Mouse (Mus musculus) MN1 (cell line): ENCODE data around the gene Pcx.
"Not testable (repeated sequence)": the region's sequence is repeated elsewhere in the genome, so short reads cannot be mapped to it uniquely, and the experiment has no call there.

Experiments used
- DNase-seq: peaks from one replicate; pipeline ENCODE4 v3.0.0-alpha.2; 2016; ENCODE audit warnings: low spot score

Pcx gene

GRCm38 (mm10) chr19:4586783-4587182 lies 76.5 kb downstream of the Pcx start:
- not testable (repeated sequence) for DNase-seq

DNA sequence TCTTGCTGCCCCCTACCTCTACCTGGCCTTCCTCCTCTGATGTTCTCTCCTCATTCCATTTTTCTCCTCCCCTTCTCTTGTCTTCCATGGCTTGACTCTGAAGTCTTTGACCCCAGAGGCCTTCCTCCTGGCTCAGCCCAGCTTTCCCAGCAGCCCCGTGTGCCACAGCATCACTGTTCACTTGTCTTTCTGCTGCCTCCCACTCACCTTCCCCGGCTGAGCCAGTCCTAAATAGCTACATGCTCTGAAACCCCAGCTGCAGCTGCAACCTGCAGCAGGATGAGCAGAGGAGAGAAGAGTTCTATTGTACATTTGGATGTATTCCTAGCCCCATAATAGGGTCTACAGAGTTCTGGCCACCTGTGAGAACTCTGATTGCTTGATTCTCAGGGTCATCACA lies 77.2 kb downstream of the Pcx start:
- no peak for DNase-seq

DNA sequence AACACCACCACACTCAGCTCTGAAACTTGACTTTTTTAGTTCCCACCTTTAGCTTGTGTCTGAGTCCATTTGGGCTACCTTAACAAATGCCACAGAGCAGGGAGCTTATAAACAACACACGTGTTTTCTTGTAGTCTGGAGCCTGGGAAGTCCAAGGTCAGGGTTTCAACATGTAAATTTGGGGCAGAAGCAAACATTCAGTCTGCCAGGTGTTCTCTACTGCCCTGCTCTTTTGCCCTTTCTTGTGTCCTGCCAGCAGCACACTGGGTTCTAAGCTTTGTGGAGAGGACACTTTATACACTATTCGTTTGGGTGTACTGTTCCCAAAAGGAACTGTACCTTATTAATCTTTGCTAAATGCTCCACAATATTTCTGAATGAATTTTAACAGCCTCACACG lies 78.2 kb downstream of the Pcx start:
- no peak for DNase-seq

DNA sequence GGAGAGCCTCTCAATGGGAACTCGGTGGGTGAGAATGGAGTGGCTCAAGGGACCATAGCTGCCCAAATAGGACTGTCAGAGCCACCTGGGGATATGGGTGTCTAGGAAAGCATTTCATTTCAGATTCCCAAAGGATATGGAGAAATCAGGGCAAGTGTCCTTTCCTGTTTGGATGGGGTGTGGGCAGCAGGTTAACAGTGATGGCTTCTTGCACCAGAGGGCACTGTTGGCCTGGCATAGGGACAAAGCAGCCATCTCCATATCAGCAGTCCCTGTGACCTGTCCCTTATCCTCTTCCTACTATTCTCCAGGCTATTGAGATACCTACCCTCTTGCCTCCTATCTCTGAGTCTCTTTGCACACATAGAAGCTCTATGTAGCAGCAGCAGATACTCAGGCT lies 78.8 kb downstream of the Pcx start:
- DNase-seq: peak; percentile 13

GRCm38 (mm10) chr19:4590025-4590424 lies 79.8 kb downstream of the Pcx start:
- DNase-seq: no peak

GRCm38 (mm10) chr19:4593792-4594522 lies 83.7 kb downstream of the Pcx start:
- no peak for DNase-seq

DNA sequence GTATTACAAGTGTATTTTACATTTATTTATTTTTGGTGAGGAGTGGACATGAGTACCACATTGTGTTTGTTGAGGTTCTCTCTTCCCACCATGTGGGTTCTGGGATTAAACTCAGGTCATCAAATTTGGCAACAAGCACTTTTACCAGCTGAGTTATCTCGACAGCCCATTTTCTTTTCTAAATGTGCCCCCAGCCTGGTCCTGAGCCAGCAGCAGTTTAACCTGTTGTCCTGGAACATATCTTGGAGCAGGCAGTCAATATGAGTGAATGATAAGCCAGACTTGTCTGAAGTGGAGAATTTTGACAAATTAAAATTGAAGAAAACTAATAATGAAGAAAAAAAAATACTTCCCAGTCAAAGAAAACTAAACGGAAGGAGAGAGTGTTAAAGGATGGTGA lies 85.8 kb downstream of the Pcx start:
- DNase-seq: no peak

DNA sequence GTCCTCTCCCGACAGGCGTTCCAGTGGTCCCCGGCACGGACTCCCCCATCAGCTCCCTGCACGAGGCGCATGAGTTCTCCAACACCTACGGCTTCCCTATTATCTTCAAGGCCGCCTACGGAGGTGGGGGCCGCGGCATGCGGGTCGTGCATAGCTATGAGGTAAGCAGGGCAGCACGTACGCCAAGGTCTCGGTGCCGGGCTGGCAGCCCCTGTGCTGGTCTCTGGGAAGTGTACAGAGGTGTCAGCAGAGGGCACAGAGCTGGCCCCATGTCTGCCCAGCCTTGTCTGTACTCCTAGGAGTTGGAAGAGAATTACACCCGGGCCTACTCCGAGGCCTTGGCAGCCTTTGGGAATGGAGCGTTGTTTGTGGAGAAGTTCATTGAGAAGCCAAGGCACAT lies 92.2 kb downstream of the Pcx start:
- no peak for DNase-seq

- DNase-seq: no peak
Measured at GRCm38 (mm10) chr19:4603801-4604723, 93.8 kb downstream of the Pcx start.

DNA sequence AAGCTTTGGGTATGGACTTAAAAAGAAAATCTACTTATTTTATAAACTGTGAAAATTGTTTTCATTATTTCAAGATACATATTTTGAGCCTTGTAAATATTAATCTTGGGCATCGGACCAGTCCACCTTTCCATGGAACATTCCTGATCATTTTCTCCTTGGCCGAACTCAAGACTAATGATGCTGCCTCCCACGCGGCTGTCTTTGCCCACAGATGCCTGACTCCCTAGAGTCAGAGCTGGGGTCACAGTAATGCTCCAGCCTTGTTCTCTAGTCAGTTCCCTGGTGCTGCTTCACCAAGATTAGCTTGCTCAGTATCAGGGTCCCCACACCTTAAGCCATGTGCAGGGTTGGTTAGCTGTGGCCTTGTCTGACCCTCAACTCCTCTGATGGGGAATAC lies 95.4 kb downstream of the Pcx start:
- DNase-seq: no peak

DNA sequence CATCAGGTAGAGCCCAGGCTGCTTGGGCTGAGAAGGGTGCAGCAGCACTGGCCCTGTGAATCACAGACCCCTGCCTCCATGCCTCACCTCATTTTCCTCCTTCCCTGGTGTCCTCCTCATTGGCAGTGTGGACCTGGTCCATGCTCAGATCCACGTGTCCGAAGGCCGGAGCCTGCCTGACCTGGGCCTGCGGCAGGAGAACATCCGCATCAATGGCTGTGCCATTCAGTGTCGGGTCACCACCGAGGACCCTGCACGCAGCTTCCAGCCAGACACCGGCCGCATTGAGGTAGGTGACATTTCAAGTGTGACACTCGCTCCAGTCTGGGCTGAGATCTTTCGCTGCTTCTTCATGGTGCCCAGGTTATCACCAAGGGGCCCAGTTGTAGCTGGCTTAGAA lies 97.1 kb downstream of the Pcx start:
- no peak for DNase-seq

DNA sequence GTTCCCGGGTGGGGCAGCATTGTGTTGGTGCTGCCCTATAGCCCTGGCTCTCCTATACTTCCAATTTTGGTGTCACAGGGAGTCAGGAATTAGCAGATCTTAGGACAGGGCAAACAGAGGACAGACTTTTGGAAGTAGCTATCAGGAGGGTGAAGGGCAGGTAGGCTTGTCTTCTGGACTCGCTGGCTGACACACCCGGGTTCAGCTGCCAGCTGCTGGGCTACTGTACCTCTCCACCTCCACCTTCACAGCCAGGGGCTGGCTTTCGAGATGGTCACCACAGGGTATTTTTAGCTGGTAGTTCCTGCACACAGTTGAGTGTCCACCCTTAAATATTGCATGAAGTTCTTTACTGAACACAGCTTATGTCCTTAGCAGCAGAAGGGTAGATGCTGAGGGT lies 98.2 kb downstream of the Pcx start:
- no peak for DNase-seq

- DNase-seq: no peak
Measured at GRCm38 (mm10) chr19:4610109-4610508, 99.8 kb downstream of the Pcx start.

DNA sequence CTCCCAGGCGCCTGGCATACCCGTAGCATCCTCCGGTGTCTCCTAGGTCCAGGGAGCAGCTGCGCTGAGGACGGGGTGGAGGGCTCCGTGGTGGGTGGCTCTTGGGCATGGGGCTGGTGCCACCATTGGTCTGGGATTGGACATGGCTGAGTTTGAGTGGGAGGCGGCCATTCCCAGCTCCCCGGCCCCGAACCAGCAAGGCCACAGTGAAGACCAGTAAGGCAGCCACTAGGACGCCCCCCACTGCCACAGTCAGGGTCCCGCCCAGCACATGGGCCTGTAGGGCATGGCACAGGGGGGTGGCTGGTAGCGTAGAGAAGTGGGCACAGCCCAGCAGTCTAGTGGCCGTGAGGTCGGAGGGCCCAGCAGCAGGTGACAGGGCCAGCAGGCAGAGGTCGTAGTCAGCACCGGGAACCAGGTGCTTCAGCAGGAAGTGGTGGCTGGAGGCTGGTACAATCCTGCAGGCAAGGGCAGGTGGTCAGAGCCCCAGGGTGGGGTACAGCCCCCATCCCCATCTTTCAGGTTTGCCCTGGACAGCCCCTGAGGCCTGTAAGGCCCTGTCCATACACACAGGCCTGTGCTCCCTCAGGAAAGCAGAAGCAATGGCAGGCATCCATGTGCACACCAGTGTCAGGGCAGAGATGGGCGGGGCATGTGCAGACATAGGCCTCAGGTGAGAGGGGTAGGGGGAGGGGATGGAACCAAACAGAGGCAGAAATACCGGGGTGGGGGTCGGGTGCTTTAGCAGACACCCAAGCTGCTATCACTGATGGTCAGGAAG lies 102.1 kb downstream of the Pcx start:
- DNase-seq: no peak

- DNase-seq: no peak
Measured at GRCm38 (mm10) chr19:4613464-4614304, 103.4 kb downstream of the Pcx start.

DNA sequence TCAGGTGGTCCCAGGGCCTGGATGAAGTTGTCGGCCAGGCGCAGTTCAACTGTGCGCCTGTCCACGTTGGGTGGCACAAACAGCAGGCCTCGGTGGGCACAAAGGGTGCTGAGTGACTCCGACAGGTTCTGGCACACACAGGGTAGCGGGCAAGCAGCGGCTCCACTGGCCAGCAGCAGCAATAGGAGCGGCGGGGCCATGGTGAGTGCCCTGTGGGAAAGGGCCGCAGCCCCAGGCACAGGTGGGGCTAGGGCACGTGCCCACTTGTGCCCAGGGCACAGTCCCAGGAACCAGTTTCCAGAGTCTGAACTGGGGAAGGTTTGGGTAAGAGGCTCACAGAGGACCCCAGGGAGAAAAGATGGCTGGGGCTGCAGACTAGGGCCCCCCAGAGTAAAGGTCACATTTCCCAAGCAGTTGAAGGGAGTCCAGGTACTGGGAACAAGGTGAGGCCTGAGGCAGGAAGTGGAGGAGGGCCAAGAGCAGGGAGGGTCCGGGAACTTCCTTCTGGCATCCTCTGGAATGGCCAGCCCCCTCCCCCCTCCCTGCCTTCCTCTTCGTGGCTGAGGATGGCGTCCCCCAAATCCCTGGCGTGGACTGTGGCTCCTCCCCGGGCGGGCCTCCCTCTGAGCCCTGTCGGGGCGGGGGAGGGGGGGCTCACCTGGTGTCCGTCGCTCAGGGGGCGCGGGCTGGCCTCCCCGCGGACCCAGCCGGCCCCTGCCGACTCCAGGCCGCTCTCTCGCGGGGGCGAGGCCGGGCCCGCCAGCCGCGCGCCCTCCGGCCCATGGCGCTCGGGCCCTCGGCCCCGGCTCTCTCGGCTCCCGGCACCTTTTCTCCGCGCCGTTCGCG lies 104.3 kb downstream of the Pcx start:
- no peak for DNase-seq

- peak; percentile 84 for DNase-seq
Measured at GRCm38 (mm10) chr19:4615151-4616093, 105.2 kb downstream of the Pcx start, which contains the start of gene Lrfn4. TSS of gene Lrfn4 (minus strand) at chr19:4615667.

GRCm38 (mm10) chr19:4616546-4616945 lies 106.3 kb downstream of the Pcx start:
- no peak for DNase-seq

GRCm38 (mm10) chr19:4618183-4618582 lies 107.9 kb downstream of the Pcx start:
- DNase-seq: no peak
